19 mouse cellular contexts compared by ENCODE assay signal in the genomic region with DNA sequence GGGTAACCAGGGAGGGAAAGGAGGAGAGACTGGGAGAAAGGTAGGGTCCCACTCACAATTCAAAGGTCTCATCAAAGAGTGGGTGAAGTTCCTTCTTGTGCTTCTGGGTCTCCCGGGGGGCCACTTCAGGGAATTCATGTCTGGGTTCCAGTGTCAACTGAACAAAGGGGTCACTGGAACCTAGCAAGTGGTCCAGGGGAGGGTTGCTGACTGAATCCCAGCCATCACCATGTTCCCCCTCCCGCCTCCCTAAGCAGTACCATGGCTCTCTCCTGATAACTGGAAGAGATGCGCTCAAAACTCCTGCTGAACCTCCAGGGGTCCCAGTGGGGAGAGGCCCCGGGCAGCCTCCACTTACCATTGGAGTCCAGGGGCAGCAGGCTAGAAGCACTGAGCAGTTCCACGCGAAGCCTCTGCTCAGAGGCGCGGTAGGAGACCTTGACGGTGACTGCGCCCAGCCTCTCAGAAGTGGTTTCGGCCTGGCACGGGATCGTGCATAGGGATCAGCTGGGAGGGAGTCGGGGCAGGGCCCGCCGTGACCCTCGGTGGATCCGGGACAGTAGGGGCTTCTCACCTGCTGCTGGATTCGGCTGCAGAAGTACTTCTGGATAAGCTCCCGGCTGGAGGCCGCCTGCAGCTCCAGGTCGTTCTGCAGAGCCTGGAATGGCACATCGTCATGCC. TPM values are rescaled to one million over a fixed set of nuclear protein-coding genes. Genes with fewer than 3 reads are reported as not detected.
DNase-seq lines count a peak whose midpoint lies in the region; ATAC-seq and TF ChIP-seq lines count a peak whose summit lies in the region.
"Had no signal": no experiment of that assay in that cellular context is flagged by ENCODE, and none has a peak within 500 bp of the region (broad histone marks: within the 10 kb centered on the region; RNA-seq: fewer than 3 reads in every experiment).

No protein-coding gene starts in this region.

- no peak overlapping the region for H3K4me3 ChIP-seq in forebrain, embryonic 10.5 days
- no peak overlapping the region for H3K4me3 ChIP-seq in forebrain, embryonic 12.5 days (replicated peaks)
- H3K4me3 ChIP-seq in E14TG2a.4 (replicated peaks; ENCODE audit: low read length) (peak overlapping the region; percentile 58), ES-Bruce4 (ENCODE audit: low read depth, low read length) (peak overlapping the region; percentile 42)
- H3K4me3 ChIP-seq in kidney, embryonic 16.5 days (ENCODE audit: low read length): no peak overlapping the region
- H3K4me3 ChIP-seq: forebrain, embryonic 13.5 days; hindbrain, embryonic 15.5 days; intestine, embryonic 15.5 days; midbrain, embryonic 13.5 days had no signal

- peaks cover 44% of the 10 kb centered on the region for H3K36me3 ChIP-seq in forebrain, embryonic 10.5 days (replicated peaks)
- peaks cover 33% of the 10 kb centered on the region for H3K36me3 ChIP-seq in forebrain, embryonic 12.5 days (replicated peaks)
- H3K36me3 ChIP-seq in E14TG2a.4 (ENCODE audit: insufficient read depth, low read length): peaks cover 32% of the 10 kb centered on the region
- H3K36me3 ChIP-seq in ES-Bruce4 (ENCODE audit: control insufficient read depth, insufficient read depth, low read length, poor library complexity, severe bottlenecking): no peaks in the 10 kb centered on the region
- H3K36me3 ChIP-seq in kidney, embryonic 16.5 days (ENCODE audit: insufficient read depth, low read length): peaks cover 25% of the 10 kb centered on the region

- no peak for TF ChIP-seq EP300 in ES-Bruce4 (IDR thresholded peaks at IDR 0.05; ENCODE audit: insufficient read depth, low read depth, low read length)

- 0 out of 2 replicates have a peak overlapping the region, but pooled peaks have one; percentile 27 for H3K27ac ChIP-seq in forebrain, embryonic 10.5 days
- H3K27ac ChIP-seq in forebrain, embryonic 12.5 days: no peak overlapping the region
- H3K27ac ChIP-seq in ES-Bruce4 (ENCODE audit: insufficient read depth, low read length): no peak overlapping the region
- H3K27ac ChIP-seq in kidney, embryonic 16.5 days (ENCODE audit: low read length): no peak overlapping the region
- H3K27ac ChIP-seq: forebrain, embryonic 13.5 days; hindbrain, embryonic 15.5 days; intestine, embryonic 15.5 days; midbrain, embryonic 13.5 days; stomach, postnatal 0 days had no signal

- no peaks in the 10 kb centered on the region for H3K9me3 ChIP-seq in forebrain, embryonic 10.5 days
- no peaks in the 10 kb centered on the region for H3K9me3 ChIP-seq in forebrain, embryonic 12.5 days
- H3K9me3 ChIP-seq in E14TG2a.4 (ENCODE audit: low read length) (no peaks in the 10 kb centered on the region), ES-Bruce4 (replicated peaks; ENCODE audit: control insufficient read depth, insufficient read depth, low read length, poor library complexity, severe bottlenecking) (no peaks in the 10 kb centered on the region)
- H3K9me3 ChIP-seq in kidney, embryonic 16.5 days (ENCODE audit: low read length): no peaks in the 10 kb centered on the region
- H3K9me3 ChIP-seq: forebrain, embryonic 13.5 days; hindbrain, embryonic 15.5 days; intestine, embryonic 15.5 days; midbrain, embryonic 13.5 days had no signal

- no peaks in the 10 kb centered on the region for H3K27me3 ChIP-seq in forebrain, embryonic 10.5 days (ENCODE audit: poor library complexity, severe bottlenecking)
- no peaks in the 10 kb centered on the region for H3K27me3 ChIP-seq in forebrain, embryonic 12.5 days
- H3K27me3 ChIP-seq in E14TG2a.4 (ENCODE audit: insufficient read depth, low read length) (peaks cover 8% of the 10 kb centered on the region; the same call in 1 of the 2 replicates), ES-Bruce4 (ENCODE audit: control insufficient read depth, insufficient read depth, low read length, poor library complexity, severe bottlenecking) (no peaks in the 10 kb centered on the region)
- no peaks in the 10 kb centered on the region for H3K27me3 ChIP-seq in kidney, embryonic 16.5 days (ENCODE audit: insufficient read depth, low read length)
- H3K27me3 ChIP-seq: forebrain, embryonic 13.5 days; hindbrain, embryonic 15.5 days; intestine, embryonic 15.5 days; midbrain, embryonic 13.5 days had no signal

- no peak for TF ChIP-seq CTCF in E14TG2a.4 (conservative IDR thresholded peaks at IDR 0.05; ENCODE audit: low read length)
- TF ChIP-seq CTCF in ES-Bruce4 (IDR thresholded peaks at IDR 0.05; ENCODE audit: low read depth, low read length): no peak

- H3K4me1 ChIP-seq in forebrain, embryonic 10.5 days: peaks cover 28% of the 10 kb centered on the region
- H3K4me1 ChIP-seq in forebrain, embryonic 12.5 days: 0 out of 2 replicates have a peak, but pooled peaks cover 6% of the 10 kb centered on the region
- H3K4me1 ChIP-seq in E14TG2a.4 (replicated peaks; ENCODE audit: low read depth, low read length): peaks cover 59% of the 10 kb centered on the region
- no peaks in the 10 kb centered on the region for H3K4me1 ChIP-seq in ES-Bruce4 (ENCODE audit: control insufficient read depth, insufficient read depth, low read length)
- H3K4me1 ChIP-seq in kidney, embryonic 16.5 days (ENCODE audit: insufficient read depth, low read length): no peaks in the 10 kb centered on the region
- H3K4me1 ChIP-seq: intestine, embryonic 15.5 days; midbrain, embryonic 13.5 days had no signal

- no peak for DNase-seq in forebrain, embryonic 10.5 days (ENCODE audit: extremely low spot score, low spot score)
- peak; percentile 42 to 50 for DNase-seq in cerebellum, postnatal 10 days
- DNase-seq in gastrocnemius, adult 8-10 months (ENCODE audit: low spot score in 2 of 2): no peak
- DNase-seq: kidney, adult 9 months; kidney, postnatal 25 days; liver; liver, postnatal 0 days; lung, postnatal 10 days; thymus, adult 2 months had no signal

- 69% methylated on average over 23 of the region's 23 CpGs for WGBS in forebrain, embryonic 10.5 days
- 71% methylated on average over 23 of the region's 23 CpGs for WGBS in forebrain, embryonic 12.5 days
- WGBS in kidney, embryonic 16.5 days: 69% methylated on average over 23 of the region's 23 CpGs

- TF ChIP-seq POLR2A in ES-Bruce4 (IDR thresholded peaks at IDR 0.05; ENCODE audit: insufficient read depth, low read length): no peak

- H3K9ac ChIP-seq in forebrain, embryonic 12.5 days: no peak overlapping the region
- H3K9ac ChIP-seq in ES-Bruce4 (ENCODE audit: low read depth, poor library complexity, severe bottlenecking): peak overlapping the region; percentile 35
- H3K9ac ChIP-seq in kidney, embryonic 16.5 days (replicated peaks; ENCODE audit: low read length): no peak overlapping the region
- H3K9ac ChIP-seq: forebrain, embryonic 13.5 days; hindbrain, embryonic 15.5 days; intestine, embryonic 15.5 days; liver, postnatal 0 days; midbrain, embryonic 13.5 days had no signal

- no peak overlapping the region for H3K4me2 ChIP-seq in forebrain, embryonic 12.5 days
- H3K4me2 ChIP-seq in kidney, embryonic 16.5 days (replicated peaks; ENCODE audit: low read depth, low read length): no peak overlapping the region
- H3K4me2 ChIP-seq: forebrain, embryonic 13.5 days; heart, embryonic 11.5 days; hindbrain, embryonic 15.5 days; intestine, embryonic 15.5 days; midbrain, embryonic 13.5 days had no signal

- no peak for ATAC-seq in forebrain, embryonic 12.5 days (ENCODE audit: low FRiP score)
- ATAC-seq in kidney, embryonic 16.5 days (ENCODE audit: low FRiP score, low TSS enrichment): no peak
- ATAC-seq: intestine, embryonic 15.5 days; liver, postnatal 0 days had no signal

RNA-seq across cellular contexts. Expression of gene Unc13d, which starts 13.4 kb away (rescaled TPM):
- 3.7 and 3.8 TPM in 2 replicates for polyA plus RNA-seq in forebrain, embryonic 10.5 days (2016; fragmentation: Nextera tagmentation; extraction: Ambion mirVana)
- polyA plus RNA-seq in forebrain, embryonic 12.5 days (2016; fragmentation: Nextera tagmentation; extraction: Ambion mirVana): 0.69 and 0.73 TPM in 2 replicates
- 4.7 and 5.7 TPM in 2 replicates for polyA plus RNA-seq in ES-Bruce4 (2011; ENCODE audit: insufficient read depth, insufficient read length, low read depth, missing spikeins)
- total RNA-seq in gastrocnemius, adult 8-10 months (2022): under 1 TPM; 0.34 to 0.56 (median 0.46) TPM
- 1.00 and 1.4 TPM in 2 replicates for polyA plus RNA-seq in kidney, embryonic 16.5 days (2015; fragmentation: Nextera tagmentation; extraction: Ambion mirVana)

RNA-seq across cellular contexts. Expression of gene Wbp2, which starts 22.5 kb away (rescaled TPM):
- 71.0 and 73.6 TPM in 2 replicates for polyA plus RNA-seq in forebrain, embryonic 10.5 days (2016; fragmentation: Nextera tagmentation; extraction: Ambion mirVana)
- 92.3 and 101 TPM in 2 replicates for polyA plus RNA-seq in forebrain, embryonic 12.5 days (2016; fragmentation: Nextera tagmentation; extraction: Ambion mirVana)
- 179 and 198 TPM in 2 replicates for polyA plus RNA-seq in ES-Bruce4 (2011; ENCODE audit: insufficient read depth, insufficient read length, low read depth, missing spikeins)
- total RNA-seq in gastrocnemius, adult 8-10 months (2022): 10 to 100 TPM; 78.6 to 91.0 (median 90.1) TPM
- polyA plus RNA-seq in kidney, embryonic 16.5 days (2015; fragmentation: Nextera tagmentation; extraction: Ambion mirVana): 99.4 and 123 TPM in 2 replicates

RNA-seq across cellular contexts. Expression of gene Unk, which starts 34.2 kb away (rescaled TPM):
- 48.4 and 48.9 TPM in 2 replicates for polyA plus RNA-seq in forebrain, embryonic 10.5 days (2016; fragmentation: Nextera tagmentation; extraction: Ambion mirVana)
- 47.9 and 50.4 TPM in 2 replicates for polyA plus RNA-seq in forebrain, embryonic 12.5 days (2016; fragmentation: Nextera tagmentation; extraction: Ambion mirVana)
- 33.9 and 35.8 TPM in 2 replicates for polyA plus RNA-seq in ES-Bruce4 (2011; ENCODE audit: insufficient read depth, insufficient read length, low read depth, missing spikeins)
- total RNA-seq in gastrocnemius, adult 8-10 months (2022): 1 to 10 TPM; 4.3 to 6.8 (median 5.3) TPM
- 41.2 and 46.6 TPM in 2 replicates for polyA plus RNA-seq in kidney, embryonic 16.5 days (2015; fragmentation: Nextera tagmentation; extraction: Ambion mirVana)

RNA-seq across cellular contexts. Expression of gene H3f3b, which starts 36.6 kb away (rescaled TPM):
- 1,610 and 1,612 TPM in 2 replicates for polyA plus RNA-seq in forebrain, embryonic 10.5 days (2016; fragmentation: Nextera tagmentation; extraction: Ambion mirVana)
- polyA plus RNA-seq in forebrain, embryonic 12.5 days (2016; fragmentation: Nextera tagmentation; extraction: Ambion mirVana): 2,341 and 2,432 TPM in 2 replicates
- 437 and 457 TPM in 2 replicates for polyA plus RNA-seq in ES-Bruce4 (2011; ENCODE audit: insufficient read depth, insufficient read length, low read depth, missing spikeins)
- total RNA-seq in gastrocnemius, adult 8-10 months (2022): 10 to 100 TPM; 45.7 to 88.7 (median 59.5) TPM
- 1,676 and 1,744 TPM in 2 replicates for polyA plus RNA-seq in kidney, embryonic 16.5 days (2015; fragmentation: Nextera tagmentation; extraction: Ambion mirVana)

RNA-seq across cellular contexts. Expression of gene Galk1, which starts 51.8 kb away (rescaled TPM):
- 223 and 224 TPM in 2 replicates for polyA plus RNA-seq in forebrain, embryonic 10.5 days (2016; fragmentation: Nextera tagmentation; extraction: Ambion mirVana)
- polyA plus RNA-seq in forebrain, embryonic 12.5 days (2016; fragmentation: Nextera tagmentation; extraction: Ambion mirVana): 98.3 and 107 TPM in 2 replicates
- 96.4 and 107 TPM in 2 replicates for polyA plus RNA-seq in ES-Bruce4 (2011; ENCODE audit: insufficient read depth, insufficient read length, low read depth, missing spikeins)
- 1 to 10 TPM; 1.6 to 3.1 (median 2.7) TPM for total RNA-seq in gastrocnemius, adult 8-10 months (2022)
- polyA plus RNA-seq in kidney, embryonic 16.5 days (2015; fragmentation: Nextera tagmentation; extraction: Ambion mirVana): 222 and 240 TPM in 2 replicates

Comparison
In these comparisons a context has a peak if more than half of its experiments do, and no peak if none do; other contexts are left out.
1. DNase-seq: peak in cerebellum, postnatal 10 days (2 of 2); none in forebrain, embryonic 10.5 days (single experiment) and gastrocnemius, adult 8-10 months (0 of 2).
2. H3K4me3 ChIP-seq: peak in E14TG2a.4 (single experiment) and ES-Bruce4 (single experiment); none in forebrain, embryonic 10.5 days (single experiment), forebrain, embryonic 12.5 days (single experiment) and kidney, embryonic 16.5 days (single experiment).